Mouse (Mus musculus): ENCODE data around the gene Ccnl2.

The Ccnl2 gene

GRCm38 (mm10) chr4:155790021-155790489 is 22.2 kb upstream of the Ccnl2 start, which contains the start of gene Ankrd65:
TSS of gene Ankrd65 (plus strand) at chr4:155790439.
- in situ Hi-C loops (cut with MboI, MseI) = no loop called here

GRCm38 (mm10) chr4:155790650-155791161 is 21.6 kb upstream of the Ccnl2 start:
- in situ Hi-C loops (cut with MboI, MseI) = no loop called here

- in situ Hi-C loops (cut with MboI, MseI) = no loop called here
Measured at GRCm38 (mm10) chr4:155791240-155791933, 20.9 kb upstream of the Ccnl2 start.

- in situ Hi-C loops (cut with MboI, MseI) = no loop called here
Measured at GRCm38 (mm10) chr4:155793730-155794129, 18.6 kb upstream of the Ccnl2 start.

GRCm38 (mm10) chr4:155802075-155802474 is 10.2 kb upstream of the Ccnl2 start:
- in situ Hi-C loops (cut with MboI, MseI) = no loop called here

- in situ Hi-C loops (cut with MboI, MseI) = no loop called here
Measured at GRCm38 (mm10) chr4:155802741-155803339, 9.4 kb upstream of the Ccnl2 start, which contains the start of gene Mrpl20. TSS of gene Mrpl20 (plus strand) at chr4:155802878.

GRCm38 (mm10) chr4:155803340-155804041 is 8.8 kb upstream of the Ccnl2 start:
- in situ Hi-C loops (cut with MboI, MseI) = no loop called here

- in situ Hi-C loops (cut with MboI, MseI) = no loop called here
Measured at GRCm38 (mm10) chr4:155807841-155808240, 4.4 kb upstream of the Ccnl2 start.

GRCm38 (mm10) chr4:155812665-155813181 is 434 bp downstream of the Ccnl2 start:
- in situ Hi-C loops (cut with MboI, MseI) = no loop called here

- in situ Hi-C loops (cut with MboI, MseI) = no loop called here
Measured at GRCm38 (mm10) chr4:155817533-155817932, 5.2 kb downstream of the Ccnl2 start.

GRCm38 (mm10) chr4:155821025-155821424 is 8.7 kb downstream of the Ccnl2 start:
- in situ Hi-C loops (cut with MboI, MseI) = no loop called here

- in situ Hi-C loops (cut with MboI, MseI) = no loop called here
Measured at GRCm38 (mm10) chr4:155823443-155823842, 11.2 kb downstream of the Ccnl2 start.

- in situ Hi-C loops (cut with MboI, MseI) = no loop called here
Measured at GRCm38 (mm10) chr4:155829866-155830265, 17.6 kb downstream of the Ccnl2 start.

- in situ Hi-C loops (cut with MboI, MseI) = no loop called here
Measured at GRCm38 (mm10) chr4:155830596-155830995, 18.3 kb downstream of the Ccnl2 start.

- in situ Hi-C loops (cut with MboI, MseI) = no loop called here
Measured at GRCm38 (mm10) chr4:155831205-155831766, 19.0 kb downstream of the Ccnl2 start, which contains the start of gene Aurkaip1. TSS of gene Aurkaip1 (plus strand) at chr4:155831272.

- in situ Hi-C loops (cut with MboI, MseI) = no loop called here
Measured at GRCm38 (mm10) chr4:155831831-155832230, 19.5 kb downstream of the Ccnl2 start.

GRCm38 (mm10) chr4:155832321-155832720 is 20.0 kb downstream of the Ccnl2 start:
- in situ Hi-C loops (cut with MboI, MseI) = no loop called here

GRCm38 (mm10) chr4:155833234-155833633 is 20.9 kb downstream of the Ccnl2 start:
- in situ Hi-C loops (cut with MboI, MseI) = no loop called here

- in situ Hi-C loops (cut with MboI, MseI) = no loop called here
Measured at GRCm38 (mm10) chr4:155833836-155834235, 21.5 kb downstream of the Ccnl2 start.

- in situ Hi-C loops (cut with MboI, MseI) = no loop called here
Measured at GRCm38 (mm10) chr4:155837404-155838010, 25.2 kb downstream of the Ccnl2 start.
